Mouse (Mus musculus) cerebellum, adult 11 months (tissue): ENCODE measurements around the gene Setx.

Experiments
- DNase-seq: peaks from one replicate; pipeline ENCODE4 v3.0.0; 2022

The Setx gene

GRCm38 (mm10) chr2:29151941-29152340 lies 28.0 kb downstream of the Setx start:
- DNase-seq: no peak

- DNase-seq: no peak
Observed at GRCm38 (mm10) chr2:29168067-29168466, 44.1 kb downstream of the Setx start.

GRCm38 (mm10) chr2:29174887-29175286 lies 50.9 kb downstream of the Setx start:
- DNase-seq: no peak

- DNase-seq: no peak
Observed at GRCm38 (mm10) chr2:29179810-29180209, 55.8 kb downstream of the Setx start.

GRCm38 (mm10) chr2:29181111-29181510 lies 57.1 kb downstream of the Setx start:
- no peak for DNase-seq

- no peak for DNase-seq
Observed at GRCm38 (mm10) chr2:29183266-29183924, 59.4 kb downstream of the Setx start.

- no peak for DNase-seq
Observed at GRCm38 (mm10) chr2:29186209-29186608, 62.2 kb downstream of the Setx start.

- DNase-seq: no peak
Observed at GRCm38 (mm10) chr2:29190392-29190791, 66.4 kb downstream of the Setx start.

- DNase-seq: no peak
Observed at GRCm38 (mm10) chr2:29191216-29192215, 67.5 kb downstream of the Setx start.

- DNase-seq: no peak
Observed at GRCm38 (mm10) chr2:29192629-29193278, 68.8 kb downstream of the Setx start.

- DNase-seq: no peak
Observed at GRCm38 (mm10) chr2:29193819-29194546, 70.0 kb downstream of the Setx start.

- peak; percentile 87 for DNase-seq
Observed at GRCm38 (mm10) chr2:29194547-29195463, 70.8 kb downstream of the Setx start.

GRCm38 (mm10) chr2:29196844-29197243 lies 72.9 kb downstream of the Setx start:
- no peak for DNase-seq

GRCm38 (mm10) chr2:29198446-29198845 lies 74.5 kb downstream of the Setx start:
- no peak for DNase-seq

- DNase-seq: peak; percentile 51
Observed at GRCm38 (mm10) chr2:29199909-29200308, 75.9 kb downstream of the Setx start.

GRCm38 (mm10) chr2:29201223-29201955 lies 77.4 kb downstream of the Setx start:
- DNase-seq: no peak

- DNase-seq: no peak
Observed at GRCm38 (mm10) chr2:29206156-29206555, 82.2 kb downstream of the Setx start.

GRCm38 (mm10) chr2:29216286-29217012 lies 92.5 kb downstream of the Setx start:
- peak; percentile 78 for DNase-seq

- DNase-seq: no peak
Observed at GRCm38 (mm10) chr2:29217042-29217441, 93.1 kb downstream of the Setx start.

GRCm38 (mm10) chr2:29217897-29218296 lies 93.9 kb downstream of the Setx start:
- DNase-seq: peak; percentile 99
